In the genomic region with DNA sequence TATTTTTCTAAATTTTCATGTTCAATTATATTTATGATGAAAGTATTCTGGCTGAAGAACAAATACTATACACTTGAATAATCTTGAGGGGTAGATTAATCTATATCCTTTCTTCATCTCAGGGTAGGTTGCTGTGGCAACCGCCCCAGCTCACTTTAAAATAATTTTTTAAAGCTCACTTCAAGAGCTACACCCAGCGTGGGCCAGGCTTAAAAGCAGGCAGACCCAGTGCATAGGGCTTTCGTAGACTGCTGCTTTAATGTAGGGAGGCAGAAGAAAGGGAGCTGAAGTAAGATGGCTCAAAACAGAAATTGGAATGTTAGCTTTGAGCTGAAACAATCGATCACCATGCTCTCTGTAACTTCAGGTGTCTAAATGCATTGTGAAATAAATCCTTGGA, we compare ENCODE assay signal across 27 mouse cellular contexts. TPM values are rescaled to one million over a fixed set of nuclear protein-coding genes. Genes with fewer than 3 reads are reported as not detected.
A peak's percentile ranks its signal among the peaks of the same experiment; 100 is the strongest.
DNase-seq lines count a peak whose midpoint lies in the region; TF ChIP-seq lines count a peak whose summit lies in the region.
"Had no signal": no experiment of that assay in that cellular context is flagged by ENCODE, and none has a peak within 500 bp of the region (broad histone marks: within the 10 kb centered on the region; RNA-seq: fewer than 3 reads in every experiment).

No protein-coding gene starts in this region.

- H3K27me3 ChIP-seq in kidney, adult 2 months (replicated peaks; ENCODE audit: control insufficient read depth, insufficient read depth, low read length): no peaks in the 10 kb centered on the region
- H3K27me3 ChIP-seq: forebrain, embryonic 15.5 days; heart, embryonic 13.5 days; hindbrain, embryonic 15.5 days had no signal

- WGBS in kidney, adult 2 months: 84% methylated on average over 4 of the region's 4 CpGs

- intact Hi-C loops in left cerebral cortex, adult 2 months (cut with DNase I): loop anchor here (5.0 to 10.0 kb wide), 9 partner anchors 394 to 1734 kb away; no protein-coding TSS in a partner anchor

- DNase-seq in left cerebral cortex, adult 2 months (ENCODE audit: extremely low spot score in 1 of 2, low spot score in 2 of 2): no peak
- no peak for DNase-seq in left cerebral cortex, adult 11 months (ENCODE audit: low spot score)
- DNase-seq in right cerebral cortex, postnatal 10 days (ENCODE audit: low spot score in 2 of 2): peak; percentile 62 to 70
- no peak for DNase-seq in right cerebral cortex, adult 2 months (ENCODE audit: low spot score in 2 of 2)
- DNase-seq in brain, adult 2 months (ENCODE audit: low read depth, low spot score): peak; percentile 64
- DNase-seq in adrenal gland, postnatal 4 days (ENCODE audit: low spot score in 2 of 2): no peak
- no peak for DNase-seq in kidney, adult 2 months
- DNase-seq: adrenal gland, adult 2 months; adrenal gland, postnatal 14 days; cerebellum, adult 11 months; cerebellum, adult 2 months; cerebellum, adult 9-11 months; cerebellum, postnatal 25 days; embryo, embryonic 11 days; gastrocnemius, postnatal 25 days; heart, adult 2 months; heart, postnatal 14 days had no signal

- TF ChIP-seq CTCF in left cerebral cortex, adult 2 months (IDR thresholded peaks at IDR 0.05): no peak
- no peak for TF ChIP-seq CTCF in kidney, adult 2 months (conservative IDR thresholded peaks at IDR 0.05; ENCODE audit: insufficient read depth, insufficient read length, low read depth, low read length)

- no peaks in the 10 kb centered on the region; the same call in 1 of the 2 replicates for H3K4me1 ChIP-seq in kidney, adult 2 months (ENCODE audit: control insufficient read depth, insufficient read depth, low read length)
- H3K4me1 ChIP-seq: forebrain, embryonic 12.5 days; hindbrain, embryonic 12.5 days had no signal

- TF ChIP-seq POLR2A in kidney, adult 2 months (IDR thresholded peaks at IDR 0.05; ENCODE audit: low read depth, low read length): no peak

- peak overlapping the region; percentile 60 for H3K27ac ChIP-seq in left cerebral cortex, adult 2 months
- no peak overlapping the region for H3K27ac ChIP-seq in kidney, adult 2 months (ENCODE audit: insufficient read depth, low read depth, low read length)
- H3K27ac ChIP-seq: embryonic facial prominence, embryonic 10.5 days; embryonic facial prominence, embryonic 13.5 days; forebrain, embryonic 12.5 days; forebrain, embryonic 15.5 days; heart, adult 2 months; heart, embryonic 10.5 days; heart, embryonic 13.5 days; hindbrain, embryonic 12.5 days; hindbrain, embryonic 15.5 days had no signal

- H3K36me3 ChIP-seq in kidney, adult 2 months (ENCODE audit: control insufficient read depth, insufficient read depth, low read length): no peaks in the 10 kb centered on the region
- H3K36me3 ChIP-seq: embryonic facial prominence, embryonic 10.5 days; embryonic facial prominence, embryonic 13.5 days; forebrain, embryonic 12.5 days; forebrain, embryonic 15.5 days; heart, embryonic 10.5 days; heart, embryonic 13.5 days; hindbrain, embryonic 12.5 days; hindbrain, embryonic 15.5 days had no signal

- H3K4me3 ChIP-seq in left cerebral cortex, adult 2 months: no peak overlapping the region
- H3K4me3 ChIP-seq in kidney, adult 2 months (ENCODE audit: insufficient read depth, low read depth, low read length): no peak overlapping the region
- H3K4me3 ChIP-seq: embryonic facial prominence, embryonic 10.5 days; embryonic facial prominence, embryonic 13.5 days; erythroblast, embryonic 14.5 days; forebrain, embryonic 12.5 days; forebrain, embryonic 15.5 days; heart, adult 2 months; heart, embryonic 10.5 days; heart, embryonic 13.5 days; hindbrain, embryonic 12.5 days; hindbrain, embryonic 15.5 days had no signal

RNA-seq across cellular contexts. Expression of gene Mef2c, which starts 17.0 kb away (rescaled TPM):
- total RNA-seq in left cerebral cortex, adult 2 months (2021): 100 to 1,000 TPM; 545 to 647 TPM
- 10 to 100 TPM; 80.2 to 88.7 TPM for total RNA-seq in adrenal gland, postnatal 4 days (2021)
- polyA plus RNA-seq in kidney, adult 2 months (2012; rRNA removed): 9.2 and 12.8 TPM in 2 replicates
- total RNA-seq: MEL had no signal

Comparison
In these comparisons a context has a peak if more than half of its experiments do, and no peak if none do; other contexts are left out.
1. DNase-seq: peak in right cerebral cortex, postnatal 10 days (2 of 2) and brain, adult 2 months (single experiment); none in left cerebral cortex, adult 2 months (0 of 2), left cerebral cortex, adult 11 months (single experiment), right cerebral cortex, adult 2 months (0 of 2), adrenal gland, postnatal 4 days (0 of 2) and kidney, adult 2 months (single experiment).
2. RNA of gene Mef2c, which starts 17.0 kb away (total RNA-seq): 545 to 647 TPM in left cerebral cortex, adult 2 months; 80.2 to 88.7 TPM in adrenal gland, postnatal 4 days; every median in the first group is over 4 times any median in the second.